Mouse (Mus musculus): ENCODE data around the gene Shkbp1.

GRCm38 (mm10) chr7:27402675-27403074, 46.9 kb upstream of the Shkbp1 start:
- TF ChIP-seq EP300 (IDR thresholded peaks at IDR 0.05) (no peak), CTCF (IDR thresholded peaks at IDR 0.05) (peak; percentile 81)
